Mouse (Mus musculus): Measurements from ENCODE around the gene Sim1.

Gene Sim1

GRCm38 (mm10) chr10:50894170-50894991 is at the start of gene Sim1:
Gene Sim1, plus strand, starts transcription at chr10:50894754.
- in situ Hi-C loops (cut with MseI, MboI) = no loop called here

- in situ Hi-C loops (cut with MseI, MboI) = no loop called here
Observed at GRCm38 (mm10) chr10:50868202-50868601, 26.4 kb upstream of the Sim1 start.

DNA sequence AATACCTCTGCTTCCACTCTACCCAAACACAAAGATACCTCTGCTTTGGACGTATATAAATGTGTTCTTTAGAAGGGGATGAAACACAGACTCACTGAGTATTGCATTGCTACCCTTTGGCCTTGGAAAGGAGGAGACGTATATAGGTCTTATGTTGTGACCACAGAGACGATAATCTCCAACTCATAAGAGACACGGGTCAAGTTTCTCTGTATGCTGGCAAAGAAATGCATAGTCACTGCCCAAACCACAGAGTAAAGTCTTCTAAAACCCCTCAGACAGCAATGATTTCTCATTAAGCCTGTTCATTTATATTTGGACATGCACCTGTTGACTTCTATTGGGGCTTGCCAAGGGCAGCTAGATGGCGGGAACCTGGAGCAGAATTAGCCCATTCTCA is 17.6 kb upstream of the Sim1 start:
- in situ Hi-C loops (cut with MseI, MboI) = no loop called here

DNA sequence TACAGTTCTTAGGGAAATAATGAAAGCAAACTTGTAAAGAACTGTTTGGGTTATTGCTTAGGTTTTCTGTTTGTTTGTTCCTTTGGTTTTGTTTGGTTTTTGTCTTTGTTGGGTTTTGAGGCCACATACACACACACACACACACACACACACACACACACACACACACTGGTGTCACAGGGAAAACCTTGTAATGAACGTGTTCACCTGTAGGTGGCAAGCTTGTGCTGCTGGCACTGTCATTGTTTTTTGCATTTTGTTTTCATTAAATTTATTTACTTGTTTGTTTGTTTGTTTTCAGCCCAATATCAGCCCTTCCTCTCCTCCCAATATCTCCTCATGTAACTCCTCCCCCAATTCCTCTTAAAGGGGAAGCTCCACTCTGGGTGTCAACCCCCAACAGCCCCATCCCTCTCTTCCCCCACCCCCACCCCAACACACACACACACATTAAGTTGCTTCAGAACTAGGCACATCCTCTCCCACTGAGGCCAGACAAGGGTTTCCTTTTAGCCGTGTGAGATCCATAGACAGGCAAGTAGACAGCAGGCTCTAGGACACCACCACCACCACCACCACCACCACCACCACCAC is 13.0 kb upstream of the Sim1 start:
- in situ Hi-C loops (cut with MseI, MboI) = no loop called here

GRCm38 (mm10) chr10:50882366-50882765 is 12.2 kb upstream of the Sim1 start:
- in situ Hi-C loops (cut with MseI, MboI) = no loop called here

- in situ Hi-C loops (cut with MseI, MboI) = no loop called here
Observed at GRCm38 (mm10) chr10:50886305-50886704, 8.2 kb upstream of the Sim1 start.

GRCm38 (mm10) chr10:50890621-50891020 is 3.9 kb upstream of the Sim1 start:
- in situ Hi-C loops (cut with MseI, MboI) = no loop called here

GRCm38 (mm10) chr10:50891876-50892711 is 2.5 kb upstream of the Sim1 start:
- in situ Hi-C loops (cut with MseI, MboI) = no loop called here

DNA sequence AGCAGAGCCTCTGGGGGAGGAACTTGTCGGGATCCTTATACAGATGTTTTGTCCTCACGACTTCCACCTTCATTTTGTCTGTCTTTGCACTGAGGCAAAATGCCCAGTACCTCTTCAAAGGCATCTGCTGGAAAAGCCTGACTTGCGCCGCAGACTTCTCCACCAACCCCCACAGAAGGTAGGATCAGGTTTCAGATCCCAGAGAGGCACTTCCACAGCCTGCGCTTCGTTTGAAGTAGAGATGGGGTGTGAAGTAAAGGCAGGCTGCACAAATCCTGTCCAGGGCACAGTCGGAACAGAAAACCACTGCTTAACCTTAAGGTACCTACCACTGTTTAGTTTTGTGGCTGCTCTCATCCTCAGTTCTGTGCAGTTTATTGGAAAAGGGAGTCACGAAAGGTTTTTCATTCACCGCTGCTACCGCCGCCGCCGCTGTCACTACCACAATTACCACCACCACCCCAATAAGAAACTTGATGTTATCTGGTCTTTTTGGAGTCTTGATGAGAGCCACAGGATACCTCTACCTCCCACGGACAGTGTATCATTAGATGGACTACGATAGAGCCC is 1.7 kb upstream of the Sim1 start:
- in situ Hi-C loops (cut with MseI, MboI) = no loop called here

DNA sequence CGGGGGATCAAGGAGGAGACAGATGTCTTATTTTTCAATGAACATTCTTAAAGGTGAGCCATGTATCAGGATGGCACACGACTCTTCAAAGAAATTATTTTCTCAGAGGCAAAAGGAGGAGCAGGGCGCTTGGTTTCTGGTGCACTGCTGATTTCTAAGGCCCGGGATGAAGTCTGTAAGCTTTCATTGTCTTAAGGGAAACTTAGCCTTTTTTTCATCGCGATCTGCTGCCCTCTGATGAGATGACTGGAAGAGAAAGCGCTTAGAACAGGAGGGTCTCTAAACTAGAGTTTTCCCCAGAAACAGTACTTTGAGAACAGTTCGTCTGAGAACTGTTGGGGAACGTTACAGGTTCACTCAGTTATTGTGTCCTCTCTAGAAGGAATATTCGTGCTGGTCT is 1.0 kb upstream of the Sim1 start:
- in situ Hi-C loops (cut with MseI, MboI) = no loop called here

DNA sequence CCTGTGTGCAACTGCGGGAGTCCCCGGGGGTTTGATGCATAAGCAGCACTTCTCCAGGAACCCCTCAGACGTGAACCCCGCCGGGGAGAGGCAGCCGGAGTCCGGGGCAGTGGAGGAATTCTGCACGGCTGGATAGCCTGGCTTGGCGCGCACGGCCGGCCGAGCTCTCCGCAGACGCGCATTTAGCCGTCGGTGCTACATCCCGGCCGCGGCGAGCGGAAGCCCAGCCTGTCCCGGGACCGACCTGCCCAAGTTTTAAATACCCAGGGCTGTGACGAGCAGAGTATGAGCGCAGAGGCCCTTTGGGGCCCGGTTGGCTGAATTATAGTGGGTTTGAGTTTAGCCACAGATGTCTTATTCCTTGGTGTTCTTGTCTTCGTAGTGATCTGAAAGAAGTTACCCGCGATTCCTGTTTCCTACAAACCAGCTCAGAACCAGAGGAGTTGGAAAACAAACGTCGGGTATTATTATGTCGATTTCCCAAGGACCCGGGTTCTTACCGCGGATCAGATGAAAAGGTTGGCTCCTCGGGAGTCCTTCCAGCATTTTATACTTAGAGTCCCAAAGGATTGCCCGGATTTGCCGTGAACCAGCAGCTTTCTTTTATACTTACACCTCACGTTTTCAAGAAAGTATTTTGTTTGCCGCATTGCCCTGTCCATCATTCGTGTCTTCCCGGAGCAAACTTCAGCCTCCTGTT is 687 bp downstream of the Sim1 start:
- in situ Hi-C loops (cut with MseI, MboI) = no loop called here

DNA sequence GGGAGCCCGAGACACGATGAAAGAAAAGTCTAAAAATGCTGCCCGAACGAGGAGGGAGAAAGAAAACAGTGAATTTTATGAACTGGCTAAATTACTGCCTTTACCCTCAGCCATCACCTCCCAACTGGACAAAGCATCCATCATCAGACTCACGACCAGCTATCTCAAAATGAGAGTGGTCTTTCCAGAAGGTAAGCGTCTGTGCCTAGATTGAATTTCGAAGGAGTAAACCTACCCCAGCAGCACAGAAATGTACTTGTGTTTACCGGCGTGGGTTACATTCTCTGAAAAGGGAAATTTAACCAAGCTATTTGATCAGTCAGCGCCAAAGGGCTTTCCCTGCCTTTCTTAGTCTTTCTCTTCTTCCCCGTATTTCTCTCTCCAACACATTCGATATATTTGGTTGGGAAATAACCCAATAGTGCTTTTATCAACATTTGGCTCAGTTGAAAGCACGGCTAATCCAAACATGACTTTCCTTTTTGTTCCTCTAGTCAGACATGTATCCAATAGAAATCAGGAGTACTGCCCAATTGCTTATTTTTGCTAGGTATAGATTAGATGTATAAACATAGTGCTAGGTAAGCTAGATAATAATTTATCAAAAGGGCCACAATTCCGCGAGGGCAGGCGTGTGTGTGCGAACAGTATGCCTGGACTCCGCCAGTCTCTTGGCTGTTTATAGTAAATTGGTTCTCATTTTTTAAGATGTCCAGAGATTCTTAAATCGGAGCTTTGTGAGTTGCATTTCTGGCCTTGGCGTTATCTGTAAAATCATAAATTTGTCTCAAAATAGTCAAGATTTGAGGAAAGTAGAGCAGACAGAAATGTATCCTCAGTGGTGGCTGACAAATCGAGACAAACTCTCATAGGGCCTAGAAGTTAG is 1.6 kb downstream of the Sim1 start:
- in situ Hi-C loops (cut with MseI, MboI) = no loop called here

GRCm38 (mm10) chr10:50896767-50897390 is 2.3 kb downstream of the Sim1 start:
- in situ Hi-C loops (cut with MseI, MboI) = no loop called here

DNA sequence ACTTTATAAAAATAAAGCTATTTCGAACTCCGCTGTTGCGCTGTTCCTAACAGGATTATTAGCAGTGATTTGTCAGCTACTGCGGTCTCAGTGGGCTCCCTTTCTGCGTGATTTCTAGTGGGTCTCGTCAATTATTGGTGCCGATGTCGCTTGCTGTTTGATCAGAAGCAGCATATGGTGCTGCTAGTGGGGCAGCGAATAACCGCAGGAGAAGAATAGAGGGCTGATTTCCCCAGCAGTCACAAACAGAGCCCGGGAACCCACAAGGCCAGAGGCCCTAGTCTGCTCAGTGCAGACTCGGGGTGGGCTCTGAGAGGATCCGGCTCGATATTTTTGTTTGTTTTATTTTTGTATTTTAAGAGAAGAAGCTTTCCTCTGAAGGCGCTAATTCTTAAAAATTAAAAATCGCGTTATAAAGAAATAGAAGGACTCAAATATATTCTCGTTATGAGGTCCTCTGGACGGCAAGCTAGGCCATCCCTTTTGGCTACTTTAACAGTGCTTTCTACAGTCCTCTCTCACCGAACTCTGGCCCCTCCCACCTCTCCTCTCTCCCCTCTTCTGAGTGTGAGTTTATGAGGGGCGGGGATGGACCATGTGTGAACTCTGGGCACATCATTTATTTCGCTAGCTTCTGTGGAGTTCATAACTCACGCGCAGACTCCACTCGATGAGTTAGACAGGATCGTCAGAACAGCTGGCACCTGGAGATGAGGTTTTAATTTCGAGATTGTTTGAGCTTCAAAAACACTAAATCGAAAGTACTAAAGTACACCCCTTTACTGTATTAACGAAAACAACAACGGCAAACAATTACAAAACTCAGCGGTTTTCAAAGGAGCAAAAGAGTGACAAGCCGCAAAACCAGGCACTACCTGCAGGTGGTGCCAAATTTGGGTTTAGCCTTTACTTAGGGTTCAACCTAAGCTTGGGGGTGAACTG is 3.2 kb downstream of the Sim1 start:
- in situ Hi-C loops (cut with MseI, MboI) = no loop called here

DNA sequence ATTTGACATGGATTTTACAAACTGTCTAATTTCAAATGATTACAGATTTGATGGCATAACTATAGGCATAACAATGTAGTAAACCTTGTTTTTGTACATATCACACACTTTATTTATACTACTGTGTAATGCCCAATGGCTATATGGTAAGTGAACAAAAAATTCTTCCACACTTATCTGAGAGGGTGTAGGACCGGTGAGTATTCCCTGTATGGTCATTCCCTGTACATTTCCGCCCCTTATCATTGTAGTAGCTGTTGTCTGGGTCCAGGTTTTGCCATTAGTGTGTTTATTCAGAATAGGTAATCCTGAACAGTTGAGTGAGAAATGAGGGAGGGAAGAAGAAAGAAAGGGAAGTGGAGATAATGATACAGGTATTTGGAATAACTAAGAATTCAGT is 4.1 kb downstream of the Sim1 start:
- in situ Hi-C loops (cut with MseI, MboI) = no loop called here

DNA sequence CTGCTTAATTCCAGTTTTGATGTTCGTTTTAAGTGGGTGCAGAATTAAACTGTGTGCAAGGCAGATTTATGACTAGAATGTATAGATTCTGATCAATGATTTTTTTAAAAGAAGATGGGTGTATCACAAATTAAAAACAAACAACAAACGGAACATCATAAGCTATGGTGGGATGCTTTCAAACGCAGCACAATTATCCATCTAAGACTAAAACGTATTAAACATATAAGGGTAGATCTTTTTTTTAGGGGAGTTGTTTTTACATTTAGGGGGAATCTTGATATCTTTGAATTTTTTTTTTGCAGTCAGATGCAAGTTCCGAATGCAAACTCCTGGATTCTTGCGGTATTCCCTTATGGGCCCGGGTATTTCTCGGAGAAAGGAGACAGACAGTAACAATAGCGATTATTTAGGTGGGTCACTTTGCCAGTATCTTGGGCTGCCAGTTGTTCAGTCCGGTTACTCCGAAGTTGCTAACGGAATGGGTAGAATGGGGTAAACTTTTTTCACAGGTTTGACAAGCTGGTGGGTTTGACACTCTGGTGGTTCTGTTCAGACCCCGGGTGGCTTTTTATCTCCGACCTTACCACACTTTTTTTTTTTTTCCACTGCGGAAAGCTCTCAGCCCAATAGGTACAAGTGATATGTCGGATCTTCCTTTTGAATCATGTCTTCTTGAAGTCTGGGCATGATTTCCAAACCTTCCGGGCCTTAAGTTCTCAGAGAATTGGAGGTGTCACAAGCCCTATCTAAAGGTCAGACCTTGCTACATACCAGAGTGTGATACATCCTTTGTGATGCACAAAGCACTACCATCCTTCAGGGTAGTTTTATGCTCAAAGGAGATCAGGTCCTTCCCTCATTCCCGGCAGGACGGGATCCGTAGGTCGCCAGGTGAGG is 5.5 kb downstream of the Sim1 start:
- in situ Hi-C loops (cut with MseI, MboI) = loop anchor here (10.0 to 25.0 kb wide), 3 partner anchors 362 to 512 kb away; no protein-coding TSS in a partner anchor

DNA sequence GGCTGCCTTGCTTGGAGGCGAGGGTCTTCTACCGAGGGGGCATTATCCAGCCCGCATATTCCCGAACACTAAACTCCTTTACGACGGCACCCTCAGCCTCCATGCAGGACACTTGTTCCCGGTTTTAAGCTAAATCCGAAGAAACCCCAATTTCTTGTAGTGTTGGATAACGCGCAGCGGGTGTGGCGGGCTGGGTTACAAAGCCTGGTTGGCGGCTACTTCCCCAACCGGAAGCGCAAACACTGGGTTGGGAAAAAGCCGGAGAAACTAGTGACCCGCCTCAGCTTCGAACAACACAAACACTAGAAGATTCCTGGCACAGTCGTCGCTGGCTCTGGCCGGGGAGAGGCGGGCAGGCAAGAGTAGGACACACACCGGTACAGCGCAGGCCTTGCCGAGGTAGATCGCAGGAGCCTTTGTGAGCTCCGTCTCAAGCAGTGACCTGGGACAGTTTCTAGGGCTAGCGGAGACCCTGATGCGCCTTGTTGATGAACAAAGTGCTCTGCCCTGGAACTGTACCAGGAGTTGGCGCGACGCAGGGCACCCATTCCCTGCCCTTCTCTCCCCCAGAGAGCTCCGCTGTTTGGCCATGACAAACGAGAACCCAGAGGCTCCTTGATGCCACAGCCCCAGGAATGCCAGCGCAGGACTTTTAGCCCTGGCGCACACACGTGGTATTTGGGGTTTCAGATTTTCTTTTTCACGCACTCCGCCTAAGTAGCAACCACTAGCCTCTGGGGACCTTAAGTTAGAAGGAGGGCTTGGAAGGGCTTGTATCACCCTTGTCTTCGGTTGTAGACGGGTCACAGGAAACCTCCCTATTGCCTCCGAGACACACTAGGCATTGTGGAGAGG is 6.4 kb downstream of the Sim1 start:
- in situ Hi-C loops (cut with MseI, MboI) = loop anchor here (10.0 to 25.0 kb wide), 3 partner anchors 361 to 511 kb away; no protein-coding TSS in a partner anchor
